Mouse (Mus musculus): ENCODE measurements around the gene Cfap61. TPM values are rescaled to one million over a fixed set of nuclear protein-coding genes. Genes with fewer than 3 reads are reported as not detected.

The Cfap61 gene
- polyA plus RNA-seq, 1 experiment from 2014 or later, result 3.4 TPM

- no peak overlapping the region for H3K4me2 ChIP-seq (replicated peaks)
- H3K9me3 ChIP-seq (replicated peaks), result no peaks in the 10 kb centered on the region
- H3K4me1 ChIP-seq, result peaks cover 6% of the 10 kb centered on the region; the same call in 1 of the 2 replicates
- H3K27me3 ChIP-seq, result no peaks in the 10 kb centered on the region
- WGBS, result 83% methylated on average over 7 of the region's 7 CpGs
- no peak overlapping the region for H3K4me3 ChIP-seq (replicated peaks)
- H3K36me3 ChIP-seq, result no peaks in the 10 kb centered on the region
- no peak overlapping the region for H3K27ac ChIP-seq (replicated peaks)
- no peak overlapping the region for H3K9ac ChIP-seq
- ATAC-seq (ENCODE audit: insufficient number of reproducible peaks, low FRiP score, low TSS enrichment, low read depth), result no peak
Observed at GRCm38 (mm10) chr2:146121551-146121950, 187.0 kb downstream of the Cfap61 start.

- no peak overlapping the region for H3K27ac ChIP-seq (replicated peaks)
- no peaks in the 10 kb centered on the region for H3K36me3 ChIP-seq
- H3K9ac ChIP-seq, result no peak overlapping the region
- ATAC-seq (ENCODE audit: insufficient number of reproducible peaks, low FRiP score, low TSS enrichment, low read depth), result no peak
- H3K9me3 ChIP-seq (replicated peaks), result no peaks in the 10 kb centered on the region
- no peak overlapping the region for H3K4me2 ChIP-seq (replicated peaks)
- H3K27me3 ChIP-seq, result no peaks in the 10 kb centered on the region
- H3K4me1 ChIP-seq, result no peaks in the 10 kb centered on the region
- no peak overlapping the region for H3K4me3 ChIP-seq (replicated peaks)
- WGBS, result 71% methylated on average over 2 of the region's 2 CpGs
Observed at GRCm38 (mm10) chr2:146125129-146125528, 190.5 kb downstream of the Cfap61 start.

- Histone ChIP-seq H3K4me1 (no peaks in the 10 kb centered on the region), H3K36me3 (no peaks in the 10 kb centered on the region), H3K4me3 (replicated peaks) (no peak overlapping the region), H3K27ac (replicated peaks) (no peak overlapping the region), H3K9ac (no peak overlapping the region), H3K9me3 (replicated peaks) (no peaks in the 10 kb centered on the region), H3K27me3 (no peaks in the 10 kb centered on the region), H3K4me2 (replicated peaks) (no peak overlapping the region)
- 81% methylated on average over 6 of the region's 6 CpGs for WGBS
- ATAC-seq (ENCODE audit: insufficient number of reproducible peaks, low FRiP score, low TSS enrichment, low read depth), result no peak
Observed at GRCm38 (mm10) chr2:146128622-146129021, 194.0 kb downstream of the Cfap61 start.

- no peaks in the 10 kb centered on the region for H3K4me1 ChIP-seq
- no peak overlapping the region for H3K27ac ChIP-seq (replicated peaks)
- no peaks in the 10 kb centered on the region for H3K36me3 ChIP-seq
- no peak overlapping the region for H3K4me2 ChIP-seq (replicated peaks)
- no peaks in the 10 kb centered on the region for H3K9me3 ChIP-seq (replicated peaks)
- H3K4me3 ChIP-seq (replicated peaks), result no peak overlapping the region
- no peak overlapping the region for H3K9ac ChIP-seq
- 88% methylated on average over 3 of the region's 3 CpGs for WGBS
- ATAC-seq (ENCODE audit: insufficient number of reproducible peaks, low FRiP score, low TSS enrichment, low read depth), result no peak
- H3K27me3 ChIP-seq, result no peaks in the 10 kb centered on the region
Observed at GRCm38 (mm10) chr2:146130514-146130913, 195.9 kb downstream of the Cfap61 start.

DNA sequence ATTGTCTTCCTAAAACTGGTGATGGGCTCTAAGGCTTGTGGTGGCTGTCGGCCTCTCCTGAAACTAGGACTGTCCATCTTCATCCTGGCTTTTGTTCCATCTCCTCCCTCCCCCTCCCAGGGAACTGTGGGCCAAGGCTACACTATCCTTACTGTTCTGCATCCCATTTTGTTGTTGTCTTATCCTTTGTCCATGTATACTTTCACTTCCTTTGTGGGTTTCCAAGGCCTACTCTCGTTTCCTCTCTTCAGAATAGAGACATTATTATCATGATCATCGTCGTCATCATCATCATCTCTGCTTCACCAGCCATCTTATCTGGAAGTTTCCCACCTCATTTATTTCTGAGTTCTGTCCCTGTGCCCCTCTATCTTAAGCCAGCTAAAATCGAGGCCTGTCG, 199.7 kb downstream of the Cfap61 start:
- Histone ChIP-seq H3K4me1 (no peaks in the 10 kb centered on the region), H3K27ac (replicated peaks) (no peak overlapping the region), H3K36me3 (no peaks in the 10 kb centered on the region), H3K4me2 (replicated peaks) (no peak overlapping the region), H3K27me3 (no peaks in the 10 kb centered on the region), H3K9ac (no peak overlapping the region), H3K9me3 (replicated peaks) (no peaks in the 10 kb centered on the region), H3K4me3 (replicated peaks) (no peak overlapping the region)
- 89% methylated on average over 6 of the region's 6 CpGs for WGBS
- no peak for ATAC-seq (ENCODE audit: insufficient number of reproducible peaks, low FRiP score, low TSS enrichment, low read depth)

- no peaks in the 10 kb centered on the region for H3K4me1 ChIP-seq
- H3K4me2 ChIP-seq (replicated peaks), result no peak overlapping the region
- no peaks in the 10 kb centered on the region for H3K9me3 ChIP-seq (replicated peaks)
- H3K36me3 ChIP-seq, result no peaks in the 10 kb centered on the region
- no peak for ATAC-seq (ENCODE audit: insufficient number of reproducible peaks, low FRiP score, low TSS enrichment, low read depth)
- WGBS, result 84% methylated on average over 3 of the region's 3 CpGs
- H3K27me3 ChIP-seq, result no peaks in the 10 kb centered on the region
- H3K4me3 ChIP-seq (replicated peaks), result no peak overlapping the region
- H3K27ac ChIP-seq (replicated peaks), result no peak overlapping the region
- H3K9ac ChIP-seq, result no peak overlapping the region
Observed at GRCm38 (mm10) chr2:146140711-146141110, 206.1 kb downstream of the Cfap61 start.

DNA sequence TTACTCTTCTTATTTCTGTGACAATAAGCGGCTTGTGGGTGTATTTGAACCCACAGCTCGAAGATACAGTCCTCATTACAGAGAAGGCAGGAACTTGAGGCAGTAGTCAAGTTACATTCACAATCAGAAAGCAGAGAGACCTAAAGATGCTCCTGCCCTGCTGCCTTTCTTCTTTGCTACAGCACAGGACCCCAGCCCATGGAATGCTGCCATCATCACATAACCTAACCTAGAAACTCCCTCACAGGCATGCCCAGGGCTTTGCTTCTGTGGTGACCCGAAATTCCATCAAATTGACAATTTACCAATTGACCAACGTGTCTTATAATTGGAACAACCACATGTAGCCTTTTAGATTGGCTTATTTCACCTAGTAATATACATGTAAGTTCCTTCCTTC, 212.7 kb downstream of the Cfap61 start:
- H3K36me3 ChIP-seq, result no peaks in the 10 kb centered on the region
- H3K27me3 ChIP-seq, result no peaks in the 10 kb centered on the region
- H3K27ac ChIP-seq (replicated peaks), result no peak overlapping the region
- H3K9me3 ChIP-seq (replicated peaks), result no peaks in the 10 kb centered on the region
- no peak overlapping the region for H3K4me3 ChIP-seq (replicated peaks)
- H3K4me2 ChIP-seq (replicated peaks), result no peak overlapping the region
- 82% methylated on average over 4 of the region's 4 CpGs for WGBS
- no peak for ATAC-seq (ENCODE audit: insufficient number of reproducible peaks, low FRiP score, low TSS enrichment, low read depth)
- no peaks in the 10 kb centered on the region for H3K4me1 ChIP-seq
- H3K9ac ChIP-seq, result no peak overlapping the region

DNA sequence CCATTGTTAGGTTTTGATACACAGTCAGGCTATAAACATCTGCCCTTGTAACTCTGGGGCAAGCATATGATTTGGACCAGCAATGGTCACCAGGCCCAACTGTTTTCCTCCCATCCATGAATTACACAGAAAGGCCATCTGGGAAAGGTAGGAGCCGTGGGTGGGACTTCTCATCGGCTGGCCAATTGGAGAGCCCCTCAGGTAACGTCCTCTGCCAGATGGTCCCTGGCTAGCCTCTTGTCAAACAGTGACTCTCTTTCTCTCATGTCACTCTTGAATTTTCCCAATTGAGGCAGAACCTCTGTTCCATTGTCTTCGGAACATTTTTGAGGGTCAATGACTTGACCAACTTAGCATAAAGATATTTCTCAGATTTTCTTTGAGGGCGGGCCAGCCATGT, 213.2 kb downstream of the Cfap61 start:
- 91% methylated on average over 5 of the region's 5 CpGs for WGBS
- Histone ChIP-seq H3K4me2 (replicated peaks) (no peak overlapping the region), H3K9ac (no peak overlapping the region), H3K4me3 (replicated peaks) (no peak overlapping the region), H3K27ac (replicated peaks) (no peak overlapping the region), H3K4me1 (no peaks in the 10 kb centered on the region), H3K27me3 (no peaks in the 10 kb centered on the region), H3K9me3 (replicated peaks) (no peaks in the 10 kb centered on the region), H3K36me3 (no peaks in the 10 kb centered on the region)
- no peak for ATAC-seq (ENCODE audit: insufficient number of reproducible peaks, low FRiP score, low TSS enrichment, low read depth)

DNA sequence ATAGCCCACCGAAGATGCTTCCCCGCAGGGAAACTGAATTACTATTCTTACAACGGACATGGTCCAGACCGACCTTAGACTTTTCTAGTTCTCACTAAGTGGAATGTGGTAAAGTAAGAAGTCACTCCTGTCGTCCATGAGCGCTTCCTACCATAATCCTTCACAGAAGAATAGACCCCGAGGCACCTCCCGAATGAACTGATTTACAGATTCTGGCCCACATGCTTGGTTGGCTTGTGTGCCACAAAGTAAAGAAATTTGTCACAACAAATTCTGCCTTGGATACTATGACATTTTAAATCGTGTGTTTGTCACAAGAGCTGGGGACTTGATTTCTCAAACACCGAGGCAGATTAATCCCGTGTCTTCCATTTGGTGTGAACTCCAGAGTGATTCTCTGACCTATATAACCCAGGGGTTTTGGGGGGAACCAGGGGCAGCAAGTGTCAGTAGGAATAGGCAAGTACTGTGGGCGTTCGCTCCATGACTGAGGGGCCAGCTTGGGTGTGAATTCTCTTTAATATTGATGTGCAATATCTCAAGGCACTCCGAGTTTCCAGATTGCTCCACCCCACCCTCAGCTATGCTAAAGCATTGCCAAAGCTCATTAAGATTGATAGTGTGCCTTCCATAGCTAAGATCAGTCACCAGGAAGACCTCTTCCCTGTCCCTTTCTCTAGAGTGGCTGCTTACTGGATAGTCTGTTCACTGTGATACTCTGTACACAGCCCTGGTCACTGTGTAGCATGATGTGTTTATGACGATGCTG, 214.8 kb downstream of the Cfap61 start:
- Histone ChIP-seq H3K36me3 (no peaks in the 10 kb centered on the region), H3K9me3 (replicated peaks) (no peaks in the 10 kb centered on the region), H3K27ac (replicated peaks) (no peak overlapping the region), H3K9ac (no peak overlapping the region), H3K4me3 (replicated peaks) (no peak overlapping the region), H3K4me2 (replicated peaks) (no peak overlapping the region), H3K27me3 (no peaks in the 10 kb centered on the region), H3K4me1 (no peaks in the 10 kb centered on the region)
- 86% methylated on average over 15 of the region's 15 CpGs for WGBS
- ATAC-seq (ENCODE audit: insufficient number of reproducible peaks, low FRiP score, low TSS enrichment, low read depth), result no peak

DNA sequence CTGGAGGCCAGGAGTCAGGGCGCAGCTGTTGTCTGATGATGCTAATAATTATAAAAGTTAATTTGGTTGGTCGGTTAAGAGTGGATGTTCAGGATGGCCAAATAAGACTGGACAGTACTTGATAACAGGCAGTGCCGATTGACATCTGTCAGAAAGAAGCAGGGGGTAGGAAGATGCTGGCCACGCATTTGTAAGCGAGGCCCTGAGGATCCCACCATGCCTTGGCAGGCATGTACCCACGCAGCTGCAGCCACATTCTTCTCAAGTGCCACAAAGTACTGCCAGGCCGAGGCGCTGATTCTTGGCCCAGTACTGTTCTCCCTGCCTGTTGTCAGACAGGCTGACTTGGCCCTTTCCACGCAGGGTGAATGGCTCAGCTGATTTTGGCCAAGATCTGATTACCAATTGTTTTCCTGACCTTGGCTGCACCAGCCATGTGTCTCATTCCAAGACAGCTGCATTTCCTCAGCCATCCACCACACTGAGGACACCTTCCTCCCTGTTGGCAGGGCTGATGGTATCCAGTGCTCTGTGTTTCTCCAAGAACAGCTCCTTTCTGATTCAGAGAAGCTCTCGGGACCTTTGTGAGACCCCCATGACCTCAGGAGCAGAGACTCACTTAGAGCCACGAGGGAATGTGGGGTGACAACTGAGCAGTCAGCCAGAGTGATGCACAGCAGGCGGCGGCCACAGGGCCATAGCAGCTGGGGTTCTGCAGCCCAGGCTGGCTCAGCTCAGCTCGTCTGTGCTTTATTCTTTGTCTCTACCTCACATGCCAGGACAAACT, 233.6 kb downstream of the Cfap61 start:
- H3K4me3 ChIP-seq (replicated peaks), result no peak overlapping the region
- 50% methylated on average over 14 of the region's 14 CpGs for WGBS
- peak; percentile 44; the same call in 1 of the 2 replicates for ATAC-seq (ENCODE audit: insufficient number of reproducible peaks, low FRiP score, low TSS enrichment, low read depth)

DNA sequence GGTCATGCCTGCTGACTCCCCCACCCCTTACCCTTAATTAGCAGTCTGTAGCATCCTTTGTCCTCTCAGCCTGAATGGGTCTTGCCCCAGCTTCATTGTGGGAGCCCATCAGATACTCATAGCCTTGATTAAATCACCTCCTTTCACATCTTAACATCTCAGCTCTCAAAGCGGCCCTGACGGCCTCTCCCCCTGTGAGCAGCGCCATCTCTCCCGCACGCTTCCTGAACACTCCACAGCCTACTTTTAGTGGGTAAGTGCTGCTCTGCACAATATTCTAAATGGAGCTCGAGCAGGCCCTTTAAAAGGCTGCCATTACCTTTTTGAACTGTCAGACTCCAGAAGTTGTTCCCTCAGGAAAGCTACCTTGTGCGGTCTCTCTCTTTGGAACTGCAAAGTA, 234.9 kb downstream of the Cfap61 start:
- Histone ChIP-seq H3K4me1 (no peaks in the 10 kb centered on the region), H3K36me3 (no peaks in the 10 kb centered on the region)
- no peak for ATAC-seq (ENCODE audit: insufficient number of reproducible peaks, low FRiP score, low TSS enrichment, low read depth)

More for the DNA sequence above, 233.6 kb downstream of the Cfap61 start:
- H3K4me1 ChIP-seq, result no peaks in the 10 kb centered on the region
- no peaks in the 10 kb centered on the region for H3K36me3 ChIP-seq
- no peak overlapping the region for H3K4me2 ChIP-seq (replicated peaks)
- H3K9me3 ChIP-seq (replicated peaks), result no peaks in the 10 kb centered on the region
- H3K27ac ChIP-seq (replicated peaks), result no peak overlapping the region
- no peaks in the 10 kb centered on the region for H3K27me3 ChIP-seq
- H3K9ac ChIP-seq, result no peak overlapping the region

More for the DNA sequence above, 234.9 kb downstream of the Cfap61 start:
- Histone ChIP-seq H3K27ac (replicated peaks) (no peak overlapping the region), H3K9ac (no peak overlapping the region), H3K27me3 (no peaks in the 10 kb centered on the region), H3K9me3 (replicated peaks) (no peaks in the 10 kb centered on the region), H3K4me2 (replicated peaks) (no peak overlapping the region), H3K4me3 (replicated peaks) (no peak overlapping the region)
- 73% methylated on average over 7 of the region's 7 CpGs for WGBS
